9 mouse cellular contexts compared by ENCODE assay signal in the genomic region with DNA sequence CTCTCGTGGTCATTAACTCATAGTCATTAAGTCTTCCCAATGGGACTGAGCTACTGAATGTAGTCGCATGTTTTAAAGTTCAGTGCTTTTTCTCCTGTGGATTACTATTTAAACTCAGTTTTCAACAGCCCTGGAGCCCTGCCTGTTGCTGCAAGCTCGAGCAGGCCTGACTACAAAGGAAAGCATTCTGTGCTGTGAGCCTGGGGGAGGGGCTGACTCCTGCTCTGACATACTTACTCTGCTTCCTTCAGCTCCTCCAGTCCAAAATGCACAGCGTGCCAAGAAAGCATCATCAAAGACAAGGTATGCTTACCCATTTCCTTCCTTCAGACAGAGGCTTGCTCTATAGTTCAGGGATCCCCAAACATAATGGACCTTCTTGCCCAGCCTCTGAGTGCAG. TPM values are rescaled to one million over a fixed set of nuclear protein-coding genes. Genes with fewer than 3 reads are reported as not detected.
DNase-seq lines count a peak whose midpoint lies in the region; ATAC-seq and TF ChIP-seq lines count a peak whose summit lies in the region.
"Had no signal": no experiment of that assay in that cellular context is flagged by ENCODE, and none has a peak within 500 bp of the region (broad histone marks: within the 10 kb centered on the region; RNA-seq: fewer than 3 reads in every experiment).

No protein-coding gene starts in this region.

- H3K4me2 ChIP-seq in hindbrain, postnatal 0 days (ENCODE audit: low read depth, low read length): no peak overlapping the region

- no peak overlapping the region for H3K4me3 ChIP-seq in hindbrain, postnatal 0 days (ENCODE audit: low read length)
- H3K4me3 ChIP-seq: myocyte had no signal

- TF ChIP-seq CTCF in hindbrain, postnatal 0 days (IDR thresholded peaks at IDR 0.05; ENCODE audit: low read depth): no peak

- intact Hi-C loops in left cerebral cortex, postnatal 4 days (cut with DNase I): no loop called here
- intact Hi-C loops in gastrocnemius, postnatal 36 days (cut with DNase I): no loop called here

- no peaks in the 10 kb centered on the region for H3K27me3 ChIP-seq in hindbrain, postnatal 0 days (ENCODE audit: insufficient read depth, low read length)

- H3K9ac ChIP-seq in hindbrain, postnatal 0 days (replicated peaks; ENCODE audit: low read length): peak overlapping the region; percentile 28; the same call in 1 of the 2 replicates

- 38% methylated on average over 4 of the region's 4 CpGs for WGBS in hindbrain, postnatal 0 days

- H3K9me3 ChIP-seq in hindbrain, postnatal 0 days (ENCODE audit: low read length): no peaks in the 10 kb centered on the region

- H3K4me1 ChIP-seq in hindbrain, postnatal 0 days (ENCODE audit: insufficient read depth, low read length): 0 out of 2 replicates have a peak, but pooled peaks cover 9% of the 10 kb centered on the region

- H3K27ac ChIP-seq in hindbrain, postnatal 0 days: peak overlapping the region; percentile 66; the same call in 1 of the 2 replicates

- peak; percentile 47 for DNase-seq in left cerebral cortex, postnatal 4 days
- no peak for DNase-seq in left cerebral cortex, adult 18-20 months (ENCODE audit: low spot score in 2 of 2)
- DNase-seq in embryo, embryonic 9.5 days (ENCODE audit: extremely low spot score): peak; percentile 12
- DNase-seq in hindbrain, postnatal 0 days (ENCODE audit: low spot score): peak; percentile 55
- peak; percentile 50 for DNase-seq in right cerebral cortex, postnatal 14 days
- no peak for DNase-seq in gastrocnemius, postnatal 36 days

- peak; percentile 73; the same call in 1 of the 2 replicates for ATAC-seq in hindbrain, postnatal 0 days
- no peak for ATAC-seq in megakaryocyte-erythroid progenitor cell, adult 5-6 weeks (replicated peaks; ENCODE audit: low FRiP score, low TSS enrichment, poor library complexity, severe bottlenecking)
- no peak for ATAC-seq in megakaryocyte, adult 5-6 weeks (ENCODE audit: poor library complexity, severe bottlenecking)

- 0 out of 2 replicates have a peak, but pooled peaks cover 6% of the 10 kb centered on the region for H3K36me3 ChIP-seq in hindbrain, postnatal 0 days (ENCODE audit: insufficient read depth, low read length)

RNA-seq across cellular contexts. Expression of a gene that starts 32.1 kb away (rescaled TPM):
- 10 to 100 TPM; 15.9 to 16.3 TPM for total RNA-seq in left cerebral cortex, postnatal 4 days (2021)
- total RNA-seq in left cerebral cortex, adult 18-20 months (2021): 1 to 10 TPM; 9.1 to 9.7 TPM
- 82.6 and 133 TPM in 2 replicates for total RNA-seq in hindbrain, postnatal 0 days (2014; rRNA removed)
- polyA plus RNA-seq in hindbrain, postnatal 0 days (2015; fragmentation: Nextera tagmentation; extraction: Ambion mirVana): 97.6 and 106 TPM in 2 replicates
- not detected in 2 replicates for total RNA-seq in megakaryocyte-erythroid progenitor cell, adult 5-6 weeks (2014; fragmentation: Nextera tagmentation)
- total RNA-seq in megakaryocyte-erythroid progenitor cell, adult 5-6 weeks (2017): 0.47 TPM in 1 of 2 replicates, not detected in the other
- total RNA-seq in gastrocnemius, postnatal 36 days (2021): not detected
- 0.13 TPM in 1 of 2 replicates, not detected in the other for total RNA-seq in megakaryocyte, adult 5-6 weeks (2015)
- not detected in 2 replicates for total RNA-seq in megakaryocyte, adult 5-6 weeks (2017)

RNA-seq across cellular contexts. Expression of a gene that starts 54.5 kb away (rescaled TPM):
- total RNA-seq in left cerebral cortex, postnatal 4 days (2021): not detected
- not detected for total RNA-seq in left cerebral cortex, adult 18-20 months (2021)
- total RNA-seq in hindbrain, postnatal 0 days (2014; rRNA removed): not detected in 2 replicates
- polyA plus RNA-seq in hindbrain, postnatal 0 days (2015; fragmentation: Nextera tagmentation; extraction: Ambion mirVana): not detected in 2 replicates
- total RNA-seq in megakaryocyte-erythroid progenitor cell, adult 5-6 weeks (2014; fragmentation: Nextera tagmentation): not detected in 2 replicates
- total RNA-seq in megakaryocyte-erythroid progenitor cell, adult 5-6 weeks (2017): not detected in 2 replicates
- not detected for total RNA-seq in gastrocnemius, postnatal 36 days (2021)
- total RNA-seq in megakaryocyte, adult 5-6 weeks (2015): not detected in 2 replicates
- total RNA-seq in megakaryocyte, adult 5-6 weeks (2017): not detected in 2 replicates
- polyA plus RNA-seq: myocyte had no signal

Comparison
In these comparisons a context has a peak if more than half of its experiments do, and no peak if none do; other contexts are left out.
1. DNase-seq: peak in left cerebral cortex, postnatal 4 days (single experiment), embryo, embryonic 9.5 days (single experiment), hindbrain, postnatal 0 days (single experiment) and right cerebral cortex, postnatal 14 days (single experiment); none in left cerebral cortex, adult 18-20 months (0 of 2) and gastrocnemius, postnatal 36 days (0 of 2).
2. RNA of a gene that starts 32.1 kb away (total RNA-seq): 82.6 to 133 TPM in hindbrain, postnatal 0 days, 15.9 to 16.3 TPM in left cerebral cortex, postnatal 4 days and 9.1 to 9.7 TPM in left cerebral cortex, adult 18-20 months; 0.47 TPM in megakaryocyte-erythroid progenitor cell, adult 5-6 weeks, 0.13 TPM in megakaryocyte, adult 5-6 weeks and not detected in gastrocnemius, postnatal 36 days; every median in the first group is over 4 times any median in the second.